Mouse (Mus musculus) adrenal gland, adult 18-20 months (tissue): ENCODE data around the gene Zfp113. TPM values are rescaled to one million over a fixed set of nuclear protein-coding genes. Genes with fewer than 3 reads are reported as not detected.
"Not testable (repeated sequence)": the region's sequence is repeated elsewhere in the genome, so short reads cannot be mapped to it uniquely, and the experiment has no call there.

Source experiments
- DNase-seq, 2 experiments: peaks; one replicate each; pipeline ENCODE4 v3.0.0; 2021 to 2022; ENCODE audit warnings: low spot score in 2 of 2
- microRNA-seq, 2 experiments: library from miRNA; unstranded; fragments of <30 nt; microRNA quantifications; one replicate each; pipeline ENCODE4 v1.2.0; 2021; ENCODE audit warnings: borderline number of aligned reads in 2 of 2
- total RNA-seq, 2 experiments: library from RNA; stranded (reverse); gene quantifications; 1 replicate in 1 of 2; 2 replicates in 1 of 2; pipeline ENCODE4 v1.2.3; 2021

The Zfp113 gene
- total RNA-seq, 2 experiments from 2014 or later, result 10.1 to 10.9 TPM

DNA sequence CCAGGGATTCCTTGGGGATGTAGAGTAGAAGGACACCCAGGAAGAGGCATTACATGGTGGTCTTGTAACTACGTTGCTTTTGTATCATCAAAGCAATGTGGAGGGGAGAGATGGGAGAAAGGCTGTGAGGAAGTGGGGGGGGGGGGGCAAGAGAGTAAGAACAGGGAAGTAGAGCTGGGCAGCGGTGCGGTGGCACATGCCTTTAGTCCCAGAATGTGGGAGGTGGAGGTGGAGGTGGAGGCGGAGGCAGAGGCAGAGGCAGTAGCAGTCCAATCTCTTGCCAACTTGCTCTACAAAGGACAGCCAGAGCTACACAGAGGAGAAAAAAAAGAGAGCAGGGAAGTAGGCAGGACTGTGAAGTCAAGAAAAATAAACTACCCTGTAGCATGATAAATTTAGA lies 17.0 kb downstream of the Zfp113 start:
- no peak for DNase-seq

DNA sequence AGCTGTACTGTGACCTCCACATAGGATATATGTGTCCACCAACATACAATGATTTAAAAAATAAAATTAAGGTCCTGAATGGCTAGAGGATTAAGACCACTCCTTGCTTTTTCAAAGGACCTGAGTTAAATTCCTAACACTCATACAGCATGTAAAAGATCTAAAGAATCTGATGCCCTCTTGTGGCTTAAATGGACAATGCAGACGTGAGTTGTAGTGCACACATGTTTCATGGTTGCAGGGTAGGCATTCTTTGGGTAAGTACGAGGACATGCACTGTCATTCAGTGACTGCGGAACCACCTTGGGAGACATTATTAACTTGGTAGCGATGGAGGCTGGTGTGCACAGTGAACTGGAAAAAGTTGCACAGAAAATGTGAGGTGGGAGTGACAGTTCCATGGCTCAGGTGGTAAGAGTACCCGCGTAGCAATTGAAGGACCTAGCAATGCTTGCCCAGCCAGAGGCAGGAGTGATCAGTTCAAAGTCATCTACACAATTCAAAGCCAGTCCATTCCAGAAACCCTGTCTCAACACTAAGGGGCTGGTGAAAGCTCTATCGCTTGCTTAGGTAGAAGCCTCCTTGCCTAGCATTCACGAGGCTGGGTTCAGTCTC lies 17.5 kb downstream of the Zfp113 start:
- DNase-seq, result no peak

DNA sequence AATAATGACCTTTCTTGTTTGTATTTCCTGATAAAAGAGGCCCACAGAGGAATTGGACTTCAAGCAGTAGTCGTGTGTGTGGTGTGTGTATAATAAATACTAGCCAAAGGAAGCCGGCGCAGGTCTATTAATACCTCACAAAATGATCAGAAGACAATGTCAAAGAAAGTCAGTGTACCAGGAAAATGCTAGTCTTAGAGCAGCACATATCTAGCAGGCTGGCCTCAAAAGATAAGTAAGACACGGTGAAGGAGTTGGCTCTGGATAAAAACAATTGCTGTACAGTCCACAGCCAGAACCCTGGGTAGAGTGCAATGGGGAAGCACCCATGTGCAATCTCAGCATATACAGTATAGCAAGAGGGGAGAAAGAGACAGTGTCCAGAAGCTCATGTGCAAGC lies 18.3 kb downstream of the Zfp113 start:
- no peak for DNase-seq

DNA sequence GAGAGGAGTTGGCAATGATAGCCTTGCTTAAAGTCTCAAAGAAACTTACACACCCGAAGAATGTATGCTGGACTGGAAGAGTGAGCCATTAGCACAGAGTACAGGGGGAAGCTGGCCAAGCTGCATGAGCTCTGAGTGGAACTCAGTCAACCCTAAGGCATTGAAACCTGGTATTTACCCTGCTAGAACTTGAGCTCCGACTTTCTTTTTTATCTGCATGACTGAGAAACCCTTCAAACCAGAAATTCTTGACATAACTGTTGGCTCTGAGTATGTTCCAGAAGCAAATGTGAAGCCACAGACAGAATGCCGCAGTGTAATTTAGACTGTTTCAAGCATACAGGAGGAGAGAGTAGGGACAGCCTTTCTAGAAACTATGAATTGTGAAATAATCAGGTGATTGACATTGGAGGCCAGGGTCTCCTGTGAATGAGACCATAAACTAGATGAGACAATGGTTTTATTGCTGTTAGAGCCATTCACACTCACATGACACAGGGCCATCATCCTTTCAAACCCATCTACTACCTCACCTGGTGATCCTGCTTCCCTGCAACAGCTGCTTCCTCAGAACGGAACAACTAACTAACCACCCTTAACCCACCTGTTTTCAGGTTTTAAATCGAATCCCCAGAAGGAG lies 23.0 kb downstream of the Zfp113 start:
- no peak for DNase-seq

DNA sequence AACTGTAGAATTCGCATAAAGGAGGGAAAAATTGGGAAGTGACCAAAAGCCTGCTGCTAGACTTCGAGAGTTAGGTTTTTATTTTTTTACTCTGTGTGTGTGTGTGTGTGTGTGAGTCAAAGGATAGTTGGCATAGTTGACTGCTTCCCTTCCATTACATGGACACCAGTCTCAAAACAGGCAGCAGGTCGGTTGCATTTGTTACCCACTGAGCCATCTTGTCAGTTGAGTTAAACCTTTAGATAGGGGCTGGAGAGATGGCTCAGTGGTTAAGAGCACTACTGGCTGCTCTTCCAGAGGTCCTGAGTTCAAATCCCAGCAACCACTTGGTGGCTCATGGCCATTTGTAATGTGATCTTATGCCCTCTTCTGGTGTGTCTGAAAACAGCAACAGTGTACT lies 37.5 kb downstream of the Zfp113 start:
- no peak for DNase-seq

DNA sequence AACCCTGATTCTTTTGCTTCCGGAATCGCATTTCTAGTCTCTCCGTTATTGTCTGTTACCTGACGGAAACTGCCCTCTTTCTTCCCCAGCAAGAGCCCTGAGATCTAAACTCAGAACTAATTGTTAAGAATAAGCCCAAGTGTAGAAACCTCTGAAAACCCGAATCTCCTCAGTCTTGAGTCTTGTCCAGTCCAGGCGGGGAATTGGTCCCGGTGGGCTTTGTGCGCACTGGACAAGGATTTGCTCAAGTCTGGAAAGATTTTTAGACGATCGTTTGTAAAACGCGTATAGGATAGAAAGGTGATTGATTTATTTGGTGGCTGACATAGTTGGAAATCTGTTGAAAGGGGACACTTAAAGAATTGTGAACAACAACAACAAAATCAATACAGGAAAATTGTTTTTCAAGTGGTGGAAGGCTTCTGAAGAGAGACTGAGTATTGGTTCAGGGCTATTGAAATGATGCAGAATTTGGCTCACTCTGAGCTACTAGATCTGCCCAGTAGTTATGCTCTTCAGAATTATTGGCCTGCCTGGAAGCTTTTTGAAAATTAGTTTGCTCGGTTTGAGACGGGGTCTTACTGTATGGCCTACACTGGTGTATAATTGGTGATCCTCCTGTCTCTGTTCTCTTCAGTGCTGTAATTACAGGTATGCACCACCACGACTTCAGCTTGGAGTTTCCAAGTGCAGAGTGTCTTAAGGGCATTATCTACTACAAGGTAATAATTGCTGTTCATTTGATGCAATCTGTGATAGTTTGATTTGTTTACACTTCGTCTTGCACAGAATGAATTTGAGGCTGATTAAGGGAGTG lies 38.1 kb downstream of the Zfp113 start:
- peak in 1 of 2 experiments; percentile 5 for DNase-seq

DNA sequence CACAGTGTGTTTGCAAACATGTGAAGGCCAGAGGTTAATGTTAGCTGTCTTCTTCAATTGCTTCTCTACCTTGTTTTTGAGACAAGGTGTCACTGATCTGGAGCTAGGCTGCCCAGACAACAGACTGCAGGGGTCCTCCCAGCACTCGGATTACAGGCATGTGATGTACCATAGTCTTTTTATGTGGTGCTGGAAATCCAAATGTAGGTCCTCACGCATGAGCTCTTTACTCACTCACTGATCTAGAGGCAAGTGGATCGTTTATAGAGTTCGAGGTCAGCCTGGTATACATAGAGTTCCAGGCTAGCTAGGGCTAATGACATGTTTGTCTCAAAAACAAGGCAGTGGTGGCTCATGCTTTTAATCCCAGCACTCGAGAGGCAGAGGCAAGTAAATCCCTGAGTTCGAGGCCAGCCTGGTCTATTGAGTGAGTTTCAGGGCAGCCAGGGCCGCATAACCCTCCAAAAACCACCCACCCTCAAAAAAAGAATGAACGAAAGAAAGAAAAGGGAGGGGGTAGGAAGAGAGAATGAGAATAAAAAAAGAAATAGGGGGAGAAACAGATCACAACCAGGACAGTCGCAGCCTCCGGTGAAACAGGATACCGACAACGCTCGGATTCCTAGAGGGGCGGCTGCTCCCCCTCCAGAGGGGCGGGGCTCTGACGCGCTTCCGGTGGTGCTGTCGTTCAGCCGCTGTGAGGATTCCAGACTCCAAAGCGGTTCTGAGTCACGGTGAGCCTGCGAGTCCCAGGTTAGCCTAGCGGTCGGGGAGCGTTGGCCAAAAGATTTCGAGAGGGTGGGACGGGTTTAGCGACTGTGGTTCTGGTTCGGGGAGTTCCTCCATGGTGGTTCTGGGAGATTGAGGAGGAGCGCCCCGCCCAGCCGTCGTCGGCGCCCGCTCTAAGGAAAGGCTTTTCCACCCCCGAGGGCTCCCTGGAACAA lies 39.0 kb downstream of the Zfp113 start, which contains the start of gene Zscan21:
Gene Zscan21 (plus strand): TSS at position 649 of the 944 bp plus-strand sequence.
- peak; percentile 90 to 93 for DNase-seq

DNA sequence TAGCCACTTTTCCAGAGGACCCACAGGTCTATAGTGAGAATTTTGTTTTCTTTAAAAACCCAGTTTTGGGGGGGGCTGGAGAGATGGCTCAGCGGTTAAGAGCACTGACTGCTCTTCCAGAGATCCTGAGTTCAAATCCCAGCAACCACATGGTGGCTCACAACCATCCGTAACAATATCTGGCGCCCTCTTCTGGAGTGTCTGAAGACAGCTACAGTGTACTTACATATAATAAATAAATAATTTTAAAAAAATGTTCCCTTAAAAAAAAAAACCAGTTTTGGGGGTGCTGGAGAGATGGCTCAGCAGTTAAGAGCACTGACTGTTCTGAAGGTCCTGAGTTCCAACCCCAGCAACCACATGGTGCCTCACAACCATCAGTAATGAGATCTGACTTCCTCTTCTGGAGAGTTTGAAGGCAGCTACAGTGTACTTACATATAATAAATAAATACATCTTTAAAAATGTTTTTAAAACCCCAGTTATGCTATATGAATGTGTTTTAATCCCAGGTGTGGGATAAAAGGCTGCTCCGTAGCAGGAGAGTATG lies 45.6 kb downstream of the Zfp113 start:
- not testable (repeated sequence) for DNase-seq

DNA sequence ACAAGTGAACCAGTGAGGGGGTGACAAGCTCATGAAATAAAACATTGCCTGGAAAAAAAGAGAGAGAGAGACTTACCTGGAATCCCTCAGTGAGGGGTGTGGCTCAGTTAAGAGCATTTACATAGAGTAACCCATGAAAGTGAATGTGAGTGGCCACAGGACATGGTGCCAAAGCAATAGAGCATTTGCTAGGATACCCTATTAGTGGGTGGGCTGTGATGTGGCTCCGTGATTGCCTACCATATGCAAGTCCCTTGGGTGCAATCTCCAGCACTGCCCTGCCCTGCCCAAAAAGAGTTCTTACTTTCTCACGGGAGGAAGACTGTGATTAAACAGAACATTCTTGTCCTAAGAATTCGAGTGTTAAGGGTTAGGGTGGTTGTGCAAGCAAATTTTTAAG lies 48.4 kb downstream of the Zfp113 start:
- DNase-seq, result no peak

DNA sequence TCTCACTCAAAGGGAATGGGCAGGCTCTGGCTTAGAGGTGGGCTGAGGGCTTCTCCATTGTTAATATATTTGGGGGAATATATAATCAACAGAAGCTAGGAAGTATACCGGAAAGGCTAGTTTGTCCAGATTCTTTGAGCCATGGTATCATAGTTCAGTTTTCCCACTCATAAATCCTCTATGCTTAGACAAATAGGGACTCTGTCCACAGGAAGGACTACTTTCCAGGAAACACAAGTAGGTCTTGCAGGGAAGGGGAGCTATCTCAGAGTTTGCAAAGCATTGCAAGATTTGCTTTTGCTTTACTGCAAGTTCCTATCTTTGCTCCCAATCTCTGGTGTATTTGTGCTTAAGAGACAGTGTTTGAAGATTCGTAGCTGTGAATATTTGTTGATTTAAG lies 50.6 kb downstream of the Zfp113 start:
- DNase-seq, result no peak

DNA sequence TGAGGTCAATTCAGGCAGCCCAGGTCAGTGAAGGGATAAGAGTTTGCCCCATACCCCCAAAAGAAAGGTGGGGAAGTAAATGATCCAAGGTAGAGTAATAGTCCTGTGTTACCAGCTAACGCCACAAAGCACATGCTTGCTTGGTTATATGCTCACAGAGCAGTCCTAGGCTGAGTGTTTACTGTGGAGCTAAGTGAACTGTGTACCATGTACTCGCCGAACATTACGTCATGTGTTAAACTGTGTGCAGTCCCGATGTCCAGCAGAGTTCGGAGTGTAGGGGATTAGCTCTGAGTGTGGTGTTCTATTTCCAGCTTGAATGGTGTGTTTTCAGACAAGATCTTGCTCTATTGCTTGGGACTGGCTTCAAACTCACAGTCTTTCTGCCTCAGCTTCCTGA lies 61.1 kb downstream of the Zfp113 start:
- no peak for DNase-seq

DNA sequence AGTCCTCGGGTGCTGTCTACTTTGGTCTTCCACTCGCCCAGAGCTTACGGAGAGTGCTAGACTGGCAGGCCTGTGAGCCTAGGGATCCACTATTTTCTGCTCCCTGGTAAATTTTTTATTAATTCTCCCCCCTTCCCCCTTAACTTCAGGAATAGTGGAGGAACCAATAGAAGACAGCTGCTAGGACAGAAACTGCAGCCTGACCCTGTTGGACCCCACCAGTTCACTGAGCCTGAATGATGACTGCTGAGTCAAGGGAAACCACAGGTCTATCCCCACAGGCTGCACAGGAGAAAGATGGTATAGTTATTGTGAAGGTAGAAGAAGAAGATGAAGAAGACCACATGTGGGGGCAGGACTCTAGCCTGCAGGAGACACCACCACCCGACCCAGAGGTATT lies 62.8 kb downstream of the Zfp113 start:
- DNase-seq, result no peak

DNA sequence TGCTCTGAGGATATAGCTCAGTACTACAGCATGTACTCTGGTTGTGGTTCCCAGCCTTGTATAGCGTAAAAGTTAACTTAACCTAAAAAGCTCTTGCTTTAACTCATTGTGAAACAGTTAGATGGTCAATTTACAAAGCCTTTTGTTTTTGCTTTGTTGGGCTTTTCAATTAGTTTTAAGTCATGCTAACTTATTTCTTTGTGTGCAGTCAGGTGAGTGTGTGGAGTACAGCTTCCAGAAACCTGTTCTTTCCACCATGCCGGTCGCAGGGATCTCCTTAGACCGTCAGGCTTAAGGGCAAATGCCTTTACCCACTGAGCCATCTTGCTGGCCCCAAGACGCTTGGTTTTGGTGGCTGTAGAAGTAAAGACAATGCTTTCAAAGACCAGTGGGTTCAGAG lies 64.8 kb downstream of the Zfp113 start:
- DNase-seq, result no peak

DNA sequence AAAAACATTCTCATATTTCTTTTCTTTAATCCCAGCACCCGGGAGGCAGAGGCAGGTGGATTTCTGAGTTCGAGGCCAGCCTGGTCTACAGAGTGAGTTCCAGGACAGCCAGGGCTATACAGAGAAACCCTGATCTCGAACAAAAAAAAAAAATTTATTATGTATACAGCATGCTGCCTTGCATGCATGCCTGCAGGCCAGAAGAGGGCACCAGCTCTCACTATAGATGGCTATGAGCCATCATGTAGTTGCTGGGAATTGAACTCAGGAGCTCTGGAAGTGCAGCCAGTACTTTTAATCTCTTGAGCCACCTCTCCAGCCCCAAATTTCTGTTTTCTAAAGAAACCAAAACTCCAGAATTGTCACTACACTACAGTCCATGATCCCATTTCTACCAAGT lies 65.3 kb downstream of the Zfp113 start:
- no peak for DNase-seq

Small RNA genes within 50 kb of the gene (microRNA-seq; reads per million reads assigned to microRNA genes)
- gene Mir106b, result 786 to 1,011 reads per million in 2 experiments
- 264 to 315 reads per million in 2 experiments for gene Mir25
- 2,480 to 3,438 reads per million in 2 experiments for gene Mir93

Other genes starting within 250 kb of the Zfp113 start
- under 1 TPM in 1 of 2 experiments, not detected in 1; 0.10 TPM for gene Cyp3a13, start 234.1 kb downstream of the Zfp113 start, total RNA-seq
- gene Gjc3, start 192.6 kb downstream of the Zfp113 start, total RNA-seq, result under 1 TPM in 1 of 2 experiments, not detected in 1; 0.19 TPM
- 1 to 10 TPM in 1 of 2 experiments, not detected in 1; 1.3 TPM for gene Azgp1, start 174.2 kb downstream of the Zfp113 start, total RNA-seq
- not detected for gene Smok3a, start 134.5 kb downstream of the Zfp113 start, total RNA-seq
- gene Smok3b, start 134.3 kb downstream of the Zfp113 start, total RNA-seq, result not detected
- gene Smok3c, start 102.5 kb downstream of the Zfp113 start, total RNA-seq, result not detected
- 10 to 100 TPM; 30.9 to 37.9 TPM for gene Zkscan1, start 70.7 kb downstream of the Zfp113 start, total RNA-seq
- 10 to 100 TPM; 13.4 to 15.3 TPM for gene Zscan21, start 38.8 kb downstream of the Zfp113 start, total RNA-seq
- 100 to 1,000 TPM; 130 to 145 TPM for gene Cops6, start 5.3 kb upstream of the Zfp113 start, total RNA-seq
- 10 to 100 TPM; 15.9 to 18.5 TPM for gene Ap4m1, start 16.3 kb upstream of the Zfp113 start, total RNA-seq
- 10 to 100 TPM; 17.3 to 28.1 TPM for gene Mcm7, start 16.7 kb upstream of the Zfp113 start, total RNA-seq
- gene Taf6, start 31.7 kb upstream of the Zfp113 start, total RNA-seq, result 10 to 100 TPM; 40.6 to 41.6 TPM
- 10 to 100 TPM; 21.6 to 25.3 TPM for gene Cnpy4, start 31.7 kb upstream of the Zfp113 start, total RNA-seq
- gene Mblac1, start 38.6 kb upstream of the Zfp113 start, total RNA-seq, result 1 to 10 TPM; 6.4 to 9.0 TPM
- under 1 TPM in 1 of 2 experiments, not detected in 1; 0.48 TPM for gene Nxpe5, start 70.2 kb upstream of the Zfp113 start, total RNA-seq
- gene Lamtor4, start 99.7 kb upstream of the Zfp113 start, total RNA-seq, result 10 to 100 TPM; 80.1 to 80.3 TPM
- 10 to 100 TPM; 27.7 to 30.1 TPM for gene BC037034, start 108.3 kb upstream of the Zfp113 start, total RNA-seq
- gene Gal3st4, start 117.1 kb upstream of the Zfp113 start, total RNA-seq, result under 1 TPM in 1 of 2 experiments, not detected in 1; 0.58 TPM
- gene Gm43720, start 124.2 kb upstream of the Zfp113 start, total RNA-seq, result not detected
- under 1 TPM; 0.51 to 0.89 TPM for gene Gpc2, start 124.3 kb upstream of the Zfp113 start, total RNA-seq
- gene Stag3, start 124.5 kb upstream of the Zfp113 start, total RNA-seq, result under 1 TPM in 1 of 2 experiments, not detected in 1; 0.13 TPM
- gene Pvrig, start 186.2 kb upstream of the Zfp113 start, total RNA-seq, result under 1 TPM in 1 of 2 experiments, not detected in 1; 0.64 TPM